9 mouse cellular contexts compared by ENCODE assay signal in genomic region chr7:19871137-19871621, GRCm38 (mm10). TPM values are rescaled to one million over a fixed set of nuclear protein-coding genes. Genes with fewer than 3 reads are reported as not detected.
DNase-seq lines count a peak whose midpoint lies in the region; ATAC-seq and TF ChIP-seq lines count a peak whose summit lies in the region.
"Had no signal": no experiment of that assay in that cellular context is flagged by ENCODE, and none has a peak within 500 bp of the region (broad histone marks: within the 10 kb centered on the region; RNA-seq: fewer than 3 reads in every experiment).

No protein-coding gene starts in this region.

- H3K36me3 ChIP-seq in embryonic facial prominence, embryonic 13.5 days = no peaks in the 10 kb centered on the region
- no peaks in the 10 kb centered on the region for H3K36me3 ChIP-seq in embryonic facial prominence, embryonic 10.5 days (replicated peaks)
- no peaks in the 10 kb centered on the region for H3K36me3 ChIP-seq in heart, embryonic 10.5 days
- no peaks in the 10 kb centered on the region for H3K36me3 ChIP-seq in liver, postnatal 0 days (replicated peaks; ENCODE audit: insufficient read depth, low read length)
- H3K36me3 ChIP-seq in midbrain, postnatal 0 days (ENCODE audit: insufficient read depth, low read length) = no peaks in the 10 kb centered on the region
- H3K36me3 ChIP-seq: limb, embryonic 15.5 days had no signal

- no peak overlapping the region for H3K4me2 ChIP-seq in embryonic facial prominence, embryonic 13.5 days
- peak overlapping the region; percentile 27; the same call in 1 of the 2 replicates for H3K4me2 ChIP-seq in liver, postnatal 0 days (ENCODE audit: low read depth, low read length)
- no peak overlapping the region for H3K4me2 ChIP-seq in midbrain, postnatal 0 days (ENCODE audit: low read depth, low read length, poor library complexity, severe bottlenecking)
- H3K4me2 ChIP-seq: limb, embryonic 15.5 days had no signal

- no peaks in the 10 kb centered on the region for H3K9me3 ChIP-seq in embryonic facial prominence, embryonic 13.5 days
- H3K9me3 ChIP-seq in embryonic facial prominence, embryonic 10.5 days = peaks cover 3% of the 10 kb centered on the region; the same call in 1 of the 2 replicates
- H3K9me3 ChIP-seq in heart, embryonic 10.5 days = no peaks in the 10 kb centered on the region
- no peaks in the 10 kb centered on the region for H3K9me3 ChIP-seq in liver, postnatal 0 days (ENCODE audit: low read length)
- H3K9me3 ChIP-seq in midbrain, postnatal 0 days (ENCODE audit: low read length) = no peaks in the 10 kb centered on the region
- H3K9me3 ChIP-seq: limb, embryonic 15.5 days had no signal

- no peak overlapping the region for H3K4me3 ChIP-seq in embryonic facial prominence, embryonic 13.5 days
- H3K4me3 ChIP-seq in embryonic facial prominence, embryonic 10.5 days = no peak overlapping the region
- no peak overlapping the region for H3K4me3 ChIP-seq in heart, embryonic 10.5 days
- no peak overlapping the region; the same call in 1 of the 2 replicates for H3K4me3 ChIP-seq in liver, postnatal 0 days (ENCODE audit: low read depth, low read length)
- H3K4me3 ChIP-seq in midbrain, postnatal 0 days (ENCODE audit: low read depth, low read length) = no peak overlapping the region
- H3K4me3 ChIP-seq: limb, embryonic 15.5 days had no signal

- no peak overlapping the region for H3K27ac ChIP-seq in embryonic facial prominence, embryonic 13.5 days
- no peak overlapping the region for H3K27ac ChIP-seq in embryonic facial prominence, embryonic 10.5 days (replicated peaks)
- H3K27ac ChIP-seq in heart, embryonic 10.5 days = peak overlapping the region; percentile 36
- peak overlapping the region; percentile 77 for H3K27ac ChIP-seq in liver, postnatal 0 days (ENCODE audit: low read depth)
- H3K27ac ChIP-seq in midbrain, postnatal 0 days (ENCODE audit: low read depth, low read length) = no peak overlapping the region
- H3K27ac ChIP-seq: limb, embryonic 15.5 days had no signal

- 0 out of 2 replicates have a peak overlapping the region, but pooled peaks have one; percentile 37 for H3K9ac ChIP-seq in embryonic facial prominence, embryonic 13.5 days
- H3K9ac ChIP-seq in liver, postnatal 0 days (replicated peaks) = peak overlapping the region; percentile 26; the same call in 1 of the 2 replicates
- H3K9ac ChIP-seq in midbrain, postnatal 0 days (replicated peaks; ENCODE audit: low read length, poor library complexity, severe bottlenecking) = no peak overlapping the region
- H3K9ac ChIP-seq: limb, embryonic 15.5 days had no signal

- TF ChIP-seq CTCF in liver, postnatal 0 days (IDR thresholded peaks at IDR 0.05; ENCODE audit: low read depth) = no peak
- TF ChIP-seq CTCF in midbrain, postnatal 0 days (IDR thresholded peaks at IDR 0.05) = no peak

- 49% methylated on average over 10 of the region's 10 CpGs for WGBS in embryonic facial prominence, embryonic 13.5 days
- 53% methylated on average over 10 of the region's 10 CpGs for WGBS in embryonic facial prominence, embryonic 10.5 days
- WGBS in heart, embryonic 10.5 days = 55% methylated on average over 10 of the region's 10 CpGs
- 20% methylated on average over 10 of the region's 10 CpGs for WGBS in liver, postnatal 0 days (ENCODE audit: insufficient replicate concordance)
- WGBS in midbrain, postnatal 0 days = 63% methylated on average over 10 of the region's 10 CpGs

- intact Hi-C loops in left cerebral cortex, postnatal 4 days (cut with DNase I) = no loop called here

- DNase-seq in embryonic facial prominence, embryonic 10.5 days (ENCODE audit: low spot score) = no peak
- no peak for DNase-seq in heart, embryonic 10.5 days (ENCODE audit: low spot score)
- DNase-seq in liver, postnatal 0 days = peak; percentile 47
- peak; percentile 42 to 73 for DNase-seq in spleen, postnatal 4 days (ENCODE audit: low spot score in 2 of 2)
- no peak for DNase-seq in left cerebral cortex, postnatal 4 days
- no peak for DNase-seq in neural tube, embryonic 10.5 days (ENCODE audit: extremely low spot score, low spot score)
- DNase-seq in midbrain, postnatal 0 days (ENCODE audit: low spot score) = no peak

- no peak for TF ChIP-seq EP300 in liver, postnatal 0 days (IDR thresholded peaks at IDR 0.05; ENCODE audit: low read depth)

- no peaks in the 10 kb centered on the region for H3K4me1 ChIP-seq in embryonic facial prominence, embryonic 13.5 days
- H3K4me1 ChIP-seq in embryonic facial prominence, embryonic 10.5 days = no peaks in the 10 kb centered on the region
- H3K4me1 ChIP-seq in heart, embryonic 10.5 days = peaks cover 3% of the 10 kb centered on the region; the same call in 1 of the 2 replicates
- H3K4me1 ChIP-seq in liver, postnatal 0 days (ENCODE audit: insufficient read depth) = peaks cover 14% of the 10 kb centered on the region
- no peaks in the 10 kb centered on the region for H3K4me1 ChIP-seq in midbrain, postnatal 0 days (ENCODE audit: insufficient read depth, low read length)
- H3K4me1 ChIP-seq: limb, embryonic 15.5 days had no signal

- no peaks in the 10 kb centered on the region for H3K27me3 ChIP-seq in embryonic facial prominence, embryonic 13.5 days
- H3K27me3 ChIP-seq in embryonic facial prominence, embryonic 10.5 days (replicated peaks; ENCODE audit: low read depth, poor library complexity, severe bottlenecking) = no peaks in the 10 kb centered on the region
- H3K27me3 ChIP-seq in heart, embryonic 10.5 days (ENCODE audit: insufficient read depth, poor library complexity, severe bottlenecking) = no peaks in the 10 kb centered on the region
- no peaks in the 10 kb centered on the region for H3K27me3 ChIP-seq in liver, postnatal 0 days (ENCODE audit: insufficient read depth, low read length)
- no peaks in the 10 kb centered on the region for H3K27me3 ChIP-seq in midbrain, postnatal 0 days (ENCODE audit: insufficient read depth, low read length)
- H3K27me3 ChIP-seq: limb, embryonic 15.5 days had no signal

- no peak for ATAC-seq in embryonic facial prominence, embryonic 13.5 days (ENCODE audit: insufficient number of reproducible peaks, insufficient read depth, low FRiP score, low TSS enrichment, low read depth)
- ATAC-seq in liver, postnatal 0 days = peak; percentile 51
- no peak for ATAC-seq in midbrain, postnatal 0 days (ENCODE audit: low FRiP score)

RNA-seq across cellular contexts. Expression of gene Ceacam16, which starts 10.1 kb away (rescaled TPM):
- polyA plus RNA-seq in embryonic facial prominence, embryonic 13.5 days (2015; fragmentation: Nextera tagmentation; extraction: Ambion mirVana) = not detected in 2 replicates
- not detected in 2 replicates for polyA plus RNA-seq in embryonic facial prominence, embryonic 10.5 days (2016; fragmentation: Nextera tagmentation; extraction: Ambion mirVana)
- 0.09 TPM in 1 of 2 replicates, not detected in the other for polyA plus RNA-seq in heart, embryonic 10.5 days (2016; fragmentation: Nextera tagmentation; extraction: Ambion mirVana)
- 0.09 TPM in 1 of 2 replicates, not detected in the other for polyA plus RNA-seq in liver, postnatal 0 days (2015; fragmentation: Nextera tagmentation; extraction: Ambion mirVana)
- not detected for total RNA-seq in left cerebral cortex, postnatal 4 days (2021)
- not detected in 2 replicates for total RNA-seq in midbrain, postnatal 0 days (2014; rRNA removed)
- 0.90 and 1.5 TPM in 2 replicates for polyA plus RNA-seq in midbrain, postnatal 0 days (2015; fragmentation: Nextera tagmentation; extraction: Ambion mirVana)
- polyA plus RNA-seq: limb, embryonic 15.5 days had no signal

RNA-seq across cellular contexts. Expression of gene Ceacam19, which starts 16.6 kb away (rescaled TPM):
- polyA plus RNA-seq in embryonic facial prominence, embryonic 13.5 days (2015; fragmentation: Nextera tagmentation; extraction: Ambion mirVana) = 0.25 and 0.48 TPM in 2 replicates
- polyA plus RNA-seq in embryonic facial prominence, embryonic 10.5 days (2016; fragmentation: Nextera tagmentation; extraction: Ambion mirVana) = not detected in 2 replicates
- polyA plus RNA-seq in heart, embryonic 10.5 days (2016; fragmentation: Nextera tagmentation; extraction: Ambion mirVana) = not detected in 2 replicates
- polyA plus RNA-seq in liver, postnatal 0 days (2015; fragmentation: Nextera tagmentation; extraction: Ambion mirVana) = not detected in 2 replicates
- total RNA-seq in left cerebral cortex, postnatal 4 days (2021) = not detected
- total RNA-seq in midbrain, postnatal 0 days (2014; rRNA removed) = 0.38 TPM in 1 of 2 replicates, not detected in the other
- polyA plus RNA-seq in midbrain, postnatal 0 days (2015; fragmentation: Nextera tagmentation; extraction: Ambion mirVana) = not detected in 2 replicates

RNA-seq across cellular contexts. Expression of gene Gm19345, which starts 19.4 kb away (rescaled TPM):
- 0.28 and 0.72 TPM in 2 replicates for polyA plus RNA-seq in embryonic facial prominence, embryonic 13.5 days (2015; fragmentation: Nextera tagmentation; extraction: Ambion mirVana)
- not detected in 2 replicates for polyA plus RNA-seq in embryonic facial prominence, embryonic 10.5 days (2016; fragmentation: Nextera tagmentation; extraction: Ambion mirVana)
- not detected in 2 replicates for polyA plus RNA-seq in heart, embryonic 10.5 days (2016; fragmentation: Nextera tagmentation; extraction: Ambion mirVana)
- polyA plus RNA-seq in liver, postnatal 0 days (2015; fragmentation: Nextera tagmentation; extraction: Ambion mirVana) = 0.18 and 0.19 TPM in 2 replicates
- 10 to 100 TPM; 14.8 to 15.9 TPM for total RNA-seq in left cerebral cortex, postnatal 4 days (2021)
- total RNA-seq in midbrain, postnatal 0 days (2014; rRNA removed) = 31.6 and 44.4 TPM in 2 replicates
- 21.6 and 25.8 TPM in 2 replicates for polyA plus RNA-seq in midbrain, postnatal 0 days (2015; fragmentation: Nextera tagmentation; extraction: Ambion mirVana)
- polyA plus RNA-seq: limb, embryonic 15.5 days had no signal

RNA-seq across cellular contexts. Expression of gene Bcl3, which starts 48.6 kb away (rescaled TPM):
- 2.2 and 3.6 TPM in 2 replicates for polyA plus RNA-seq in embryonic facial prominence, embryonic 13.5 days (2015; fragmentation: Nextera tagmentation; extraction: Ambion mirVana)
- polyA plus RNA-seq in embryonic facial prominence, embryonic 10.5 days (2016; fragmentation: Nextera tagmentation; extraction: Ambion mirVana) = 1.7 TPM in 2 replicates
- polyA plus RNA-seq in heart, embryonic 10.5 days (2016; fragmentation: Nextera tagmentation; extraction: Ambion mirVana) = 1.3 and 2.7 TPM in 2 replicates
- polyA plus RNA-seq in liver, postnatal 0 days (2015; fragmentation: Nextera tagmentation; extraction: Ambion mirVana) = 5.4 and 11.2 TPM in 2 replicates
- 1 to 10 TPM in 1 of 2 experiments, under 1 TPM in 1; 0.76 to 1.3 TPM for total RNA-seq in left cerebral cortex, postnatal 4 days (2021)
- 0.55 and 0.66 TPM in 2 replicates for total RNA-seq in midbrain, postnatal 0 days (2014; rRNA removed)
- 0.93 and 1.3 TPM in 2 replicates for polyA plus RNA-seq in midbrain, postnatal 0 days (2015; fragmentation: Nextera tagmentation; extraction: Ambion mirVana)

RNA-seq across cellular contexts. Expression of gene Pvr, which starts 49.8 kb away (rescaled TPM):
- 12.0 and 12.9 TPM in 2 replicates for polyA plus RNA-seq in embryonic facial prominence, embryonic 13.5 days (2015; fragmentation: Nextera tagmentation; extraction: Ambion mirVana)
- 8.2 and 8.8 TPM in 2 replicates for polyA plus RNA-seq in embryonic facial prominence, embryonic 10.5 days (2016; fragmentation: Nextera tagmentation; extraction: Ambion mirVana)
- 12.9 and 15.0 TPM in 2 replicates for polyA plus RNA-seq in heart, embryonic 10.5 days (2016; fragmentation: Nextera tagmentation; extraction: Ambion mirVana)
- polyA plus RNA-seq in liver, postnatal 0 days (2015; fragmentation: Nextera tagmentation; extraction: Ambion mirVana) = 2.2 and 3.0 TPM in 2 replicates
- total RNA-seq in left cerebral cortex, postnatal 4 days (2021) = 10 to 100 TPM; 14.6 to 18.8 TPM
- total RNA-seq in midbrain, postnatal 0 days (2014; rRNA removed) = 11.0 and 14.7 TPM in 2 replicates
- 7.1 and 7.7 TPM in 2 replicates for polyA plus RNA-seq in midbrain, postnatal 0 days (2015; fragmentation: Nextera tagmentation; extraction: Ambion mirVana)

Comparison
In these comparisons a context has a peak if more than half of its experiments do, and no peak if none do; other contexts are left out.
1. H3K27ac ChIP-seq: peak in heart, embryonic 10.5 days (single experiment) and liver, postnatal 0 days (single experiment); none in embryonic facial prominence, embryonic 13.5 days (single experiment), embryonic facial prominence, embryonic 10.5 days (single experiment) and midbrain, postnatal 0 days (single experiment).
2. DNase-seq: peak in liver, postnatal 0 days (single experiment) and spleen, postnatal 4 days (2 of 2); none in embryonic facial prominence, embryonic 10.5 days (single experiment), heart, embryonic 10.5 days (single experiment), left cerebral cortex, postnatal 4 days (single experiment), neural tube, embryonic 10.5 days (single experiment) and midbrain, postnatal 0 days (single experiment).
3. RNA of gene Gm19345, which starts 19.4 kb away (polyA plus RNA-seq): 21.6 to 25.8 TPM in midbrain, postnatal 0 days; 0.28 to 0.72 TPM in embryonic facial prominence, embryonic 13.5 days, 0.18 to 0.19 TPM in liver, postnatal 0 days, not detected in embryonic facial prominence, embryonic 10.5 days and not detected in heart, embryonic 10.5 days; every median in the first group is over 10 times any median in the second.